Mouse (Mus musculus) spleen, adult 2 months (tissue): ENCODE data around the gene Gm10134. TPM values are rescaled to one million over a fixed set of nuclear protein-coding genes. Genes with fewer than 3 reads are reported as not detected.

Experiments used
- DNase-seq, 2 experiments: peaks; one replicate each; pipeline versions ENCODE4 v3.0.0 to v3.0.0-alpha.2; 2012 to 2021; ENCODE audit warnings: low spot score in 2 of 2, low read depth in 1 of 2
- H3K27ac ChIP-seq: fragments of 200-500 bp; 2 replicates; pipeline ENCODE4 v1.5.1; 2012; ENCODE audit warnings: low read length, inconsistent platforms; ENCODE audit not compliant: insufficient read depth
- H3K27me3 ChIP-seq: fragments of 200-500 bp; 2 replicates; pipeline ENCODE4 v1.6.1; 2012; ENCODE audit warnings: mild to moderate bottlenecking, moderate library complexity, low read length, inconsistent platforms; ENCODE audit not compliant: control insufficient read depth, insufficient read depth
- H3K36me3 ChIP-seq: fragments of 200-500 bp; 2 replicates; pipeline ENCODE4 v1.6.1; 2012; ENCODE audit warnings: mild to moderate bottlenecking, low read length, inconsistent platforms; ENCODE audit not compliant: control insufficient read depth, insufficient read depth
- H3K4me1 ChIP-seq: fragments of 200-500 bp; 2 replicates; pipeline ENCODE4 v1.6.1; 2011; ENCODE audit warnings: inconsistent platforms; ENCODE audit not compliant: control insufficient read depth, insufficient read depth, insufficient read length
- H3K4me3 ChIP-seq: fragments of 200-500 bp; 2 replicates; pipeline ENCODE4 v1.5.1; 2011; ENCODE audit warnings: mild to moderate bottlenecking, inconsistent platforms; ENCODE audit not compliant: insufficient read depth, insufficient read length; ENCODE audit errors: extremely low read depth
- CTCF ChIP-seq: fragments of 200-500 bp; IDR thresholded peaks from 2 replicates; pipeline ENCODE4 v1.5.1; 2011; ENCODE audit warnings: mild to moderate bottlenecking, inconsistent platforms; ENCODE audit not compliant: insufficient read depth, insufficient read length, insufficient replicate concordance; ENCODE audit errors: extremely low read depth
- POLR2A ChIP-seq: fragments of 200-500 bp; IDR thresholded peaks from 2 replicates; pipeline ENCODE4 v1.6.1; 2011; ENCODE audit warnings: low read depth, low read length, inconsistent platforms
- WGBS: fragments of 180-500 bp; shearing (Covaris S2); methylation state at CpG from one replicate; pipeline ENCODE4 v1.1.7; 2018; 5-methylcytosine and 5-hydroxymethylcytosine counted together
- polyA plus RNA-seq: library from polyadenylated mRNA; depleted of rRNA; stranded (reverse); fragments of >200 nt; gene quantifications from 2 replicates; pipeline ENCODE4 v1.2.3, GENCODE M21; 2012

The Gm10134 gene
- polyA plus RNA-seq, 1 experiment = 0.46 TPM

DNA sequence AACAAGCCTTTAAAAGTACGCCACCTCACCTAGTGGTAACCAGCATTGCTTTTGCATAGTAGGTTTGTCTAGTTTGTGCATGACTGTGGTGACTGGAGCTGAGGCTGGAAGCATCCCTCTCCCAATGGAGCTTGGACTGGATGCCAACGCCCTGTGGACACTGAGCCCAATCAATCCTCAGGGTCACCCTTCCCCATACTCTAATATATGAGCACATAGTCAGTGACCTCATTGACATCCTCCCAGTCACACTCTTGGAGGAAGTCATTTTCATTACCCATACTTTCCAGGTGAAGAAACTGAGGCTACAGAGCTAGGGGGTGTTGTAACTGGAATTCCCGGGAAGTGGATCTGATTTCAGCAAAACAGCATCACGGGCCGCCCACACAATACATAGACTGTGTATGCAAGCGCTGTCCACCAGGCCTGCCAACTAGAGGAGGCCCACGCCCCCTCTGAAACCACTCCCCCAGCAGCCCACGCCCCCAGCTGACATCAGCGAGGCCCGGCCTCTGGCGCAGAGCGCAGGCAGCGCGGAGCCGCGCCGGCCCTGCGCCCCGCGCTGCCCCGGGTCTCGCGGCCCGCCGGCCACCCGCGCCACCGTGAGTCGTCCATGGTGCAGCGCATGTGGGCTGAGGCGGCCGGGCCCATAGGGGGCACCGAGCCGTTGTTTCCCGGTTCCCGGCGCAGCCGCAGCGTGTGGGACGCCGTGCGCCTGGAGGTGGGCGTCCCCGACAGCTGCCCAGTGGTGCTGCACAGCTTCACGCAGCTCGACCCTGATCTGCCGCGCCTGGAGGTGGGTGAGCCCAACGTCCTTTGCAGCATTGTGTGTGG is 27.3 kb downstream of the Gm10134 start:
- peak; percentile 62 to 77 for DNase-seq
- 4% methylated on average over 49 of the region's 49 CpGs for WGBS
- Histone ChIP-seq H3K27ac (peak overlapping the region; percentile 13; the same call in 1 of the 2 replicates), H3K4me3 (peak overlapping the region; percentile 65), H3K4me1 (peaks cover 35% of the 10 kb centered on the region), H3K27me3 (no peaks in the 10 kb centered on the region), H3K36me3 (no peaks in the 10 kb centered on the region)
- TF ChIP-seq POLR2A (peak; percentile 16; the same call in 1 of the 2 replicates), CTCF (no peak)

DNA sequence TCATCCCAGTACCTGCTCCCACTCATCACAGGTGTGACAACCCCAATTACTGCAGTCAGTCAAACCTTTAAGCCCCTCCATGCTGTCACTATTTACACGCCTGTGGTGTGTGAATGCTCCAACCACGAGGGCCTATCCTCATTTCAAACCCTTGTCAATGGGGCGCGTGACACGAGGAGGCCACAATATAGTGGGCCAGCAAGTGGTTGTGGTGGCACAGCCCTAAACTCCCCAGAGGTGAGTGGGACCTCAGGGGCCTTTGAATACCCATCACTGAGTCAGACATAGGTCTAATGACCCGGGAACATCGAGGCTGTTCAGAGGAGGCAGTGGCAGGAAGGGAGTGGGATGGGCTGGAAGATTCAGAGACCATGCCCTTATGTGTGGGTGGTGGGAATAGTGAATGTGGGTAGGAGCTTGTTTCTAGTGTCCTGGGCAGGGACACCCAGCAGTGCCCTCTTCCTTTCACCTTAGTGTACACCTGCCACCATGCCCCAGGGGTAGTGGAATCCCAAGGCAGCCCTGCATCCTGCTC is 28.1 kb downstream of the Gm10134 start:
- no peak for TF ChIP-seq POLR2A
- H3K36me3 ChIP-seq = no peaks in the 10 kb centered on the region
- 63% methylated on average over 7 of the region's 7 CpGs for WGBS
- H3K27me3 ChIP-seq = no peaks in the 10 kb centered on the region
- peak overlapping the region; percentile 65; the same call in 1 of the 2 replicates for H3K4me3 ChIP-seq
- DNase-seq = no peak
- H3K27ac ChIP-seq = no peak overlapping the region
- H3K4me1 ChIP-seq = peaks cover 44% of the 10 kb centered on the region

DNA sequence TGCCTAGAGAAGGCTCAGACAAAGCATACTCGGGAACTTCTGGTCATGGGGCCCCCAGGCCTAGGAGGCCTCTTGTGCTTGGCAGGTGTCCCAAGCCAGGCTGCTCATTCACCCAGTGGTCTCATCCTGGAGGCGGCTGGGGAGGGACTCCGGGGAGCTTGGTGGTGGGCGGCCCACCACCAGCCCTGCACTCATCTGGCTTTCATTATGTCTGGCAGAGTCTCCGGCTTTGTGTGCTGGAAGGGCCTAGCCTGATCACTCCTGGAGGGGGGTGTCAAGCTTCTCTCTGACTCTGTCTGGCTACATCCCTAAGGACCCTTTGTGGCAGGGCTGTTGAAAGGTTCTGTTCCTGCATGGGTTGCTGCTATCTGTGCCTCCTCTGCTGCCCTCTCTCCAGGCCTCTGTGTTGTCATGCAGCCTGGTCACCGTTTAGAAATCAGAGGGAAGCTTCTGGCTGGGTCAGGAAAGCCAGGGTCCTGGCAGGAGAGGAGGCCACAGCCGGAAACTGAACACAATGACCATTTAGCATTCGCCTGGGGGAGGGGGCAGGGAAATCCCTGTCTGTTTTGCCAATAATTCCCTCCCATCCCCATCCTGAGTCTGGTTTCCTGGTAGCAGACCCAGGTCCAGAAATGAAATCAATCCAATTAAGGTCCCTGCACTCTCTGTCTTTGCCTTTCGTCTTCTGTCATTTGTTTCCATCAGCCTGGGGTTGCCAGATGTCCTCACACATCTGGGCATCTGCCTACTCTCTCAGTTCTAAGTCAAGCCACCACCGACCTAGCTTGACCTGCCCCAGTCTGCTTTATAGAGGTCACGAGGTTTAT is 28.8 kb downstream of the Gm10134 start:
- WGBS = 72% methylated on average over 11 of the region's 11 CpGs
- H3K27ac ChIP-seq = 0 out of 2 replicates have a peak overlapping the region, but pooled peaks have one; percentile 8

DNA sequence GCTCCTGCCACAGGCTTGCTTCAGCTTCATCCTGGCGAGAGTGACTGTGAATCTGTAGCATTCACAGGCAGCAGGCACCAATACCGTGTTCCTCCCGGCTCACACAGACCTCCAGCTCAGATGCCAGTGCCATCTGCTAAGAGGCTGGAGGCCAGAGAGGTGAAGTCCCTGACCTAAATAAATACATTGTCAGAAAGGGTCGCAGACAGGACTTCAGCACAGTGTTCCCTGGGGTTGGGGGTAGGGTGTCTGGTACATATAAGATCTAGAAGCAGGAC is 29.3 kb downstream of the Gm10134 start:
- WGBS = 74% methylated on average over 4 of the region's 4 CpGs
- H3K27me3 ChIP-seq = no peaks in the 10 kb centered on the region
- no peak overlapping the region for H3K4me3 ChIP-seq
- H3K4me1 ChIP-seq = peaks cover 55% of the 10 kb centered on the region
- no peak for DNase-seq
- 0 out of 2 replicates have a peak overlapping the region, but pooled peaks have one; percentile 8 for H3K27ac ChIP-seq
- no peak for TF ChIP-seq CTCF
- no peak for TF ChIP-seq POLR2A
- no peaks in the 10 kb centered on the region for H3K36me3 ChIP-seq

More for the DNA sequence above, 28.8 kb downstream of the Gm10134 start:
- DNase-seq = no peak
- Histone ChIP-seq H3K4me3 (no peak overlapping the region), H3K27me3 (no peaks in the 10 kb centered on the region), H3K4me1 (peaks cover 50% of the 10 kb centered on the region), H3K36me3 (no peaks in the 10 kb centered on the region)
- TF ChIP-seq POLR2A (no peak), CTCF (no peak)

DNA sequence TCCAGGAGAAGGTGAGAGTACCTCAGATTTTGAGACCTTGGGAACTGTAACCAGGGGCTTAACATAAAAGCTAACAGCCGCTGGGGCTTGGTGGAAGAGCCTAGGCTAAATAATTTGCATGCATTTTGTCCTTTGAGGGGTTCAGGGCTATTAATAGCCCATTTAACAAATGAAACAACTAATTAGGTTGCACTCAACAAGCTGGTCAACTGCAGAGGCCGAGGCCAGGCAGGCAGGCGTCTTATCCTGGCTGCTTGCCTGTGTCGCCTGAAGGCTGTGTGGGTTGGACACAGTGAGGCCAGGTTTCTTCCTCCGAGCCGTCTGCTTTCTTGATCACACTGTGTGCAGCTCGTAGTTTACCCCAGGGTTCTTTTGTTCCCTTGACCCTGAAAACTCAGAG is 29.8 kb downstream of the Gm10134 start:
- 71% methylated on average over 7 of the region's 7 CpGs for WGBS
- no peak overlapping the region for H3K4me3 ChIP-seq
- TF ChIP-seq CTCF = no peak
- no peak for TF ChIP-seq POLR2A
- H3K27ac ChIP-seq = no peak overlapping the region
- peaks cover 60% of the 10 kb centered on the region for H3K4me1 ChIP-seq
- H3K36me3 ChIP-seq = no peaks in the 10 kb centered on the region
- no peak for DNase-seq
- H3K27me3 ChIP-seq = no peaks in the 10 kb centered on the region

DNA sequence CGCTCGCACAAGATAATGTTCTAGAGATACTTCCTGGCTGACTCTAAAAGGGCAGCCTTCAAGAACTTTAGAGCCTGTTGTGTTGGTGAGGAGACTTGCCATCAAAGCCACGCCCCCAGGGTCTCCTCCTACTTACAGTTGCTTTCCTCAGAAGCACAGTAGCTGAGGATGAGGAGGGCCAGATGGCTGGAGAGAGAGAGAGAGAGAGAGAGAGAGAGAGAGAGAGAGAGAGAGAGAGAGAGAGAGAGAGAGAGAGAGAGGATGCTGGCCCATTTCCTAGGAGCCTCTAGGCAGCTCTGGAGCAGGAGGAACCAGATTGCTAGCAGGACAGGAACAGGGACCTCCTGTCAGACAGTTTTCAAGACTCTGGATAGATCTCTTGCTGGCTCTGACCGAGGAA is 30.3 kb downstream of the Gm10134 start:
- WGBS = 62% methylated on average over 4 of the region's 4 CpGs
- TF ChIP-seq CTCF = no peak
- TF ChIP-seq POLR2A = no peak
- Histone ChIP-seq H3K4me3 (no peak overlapping the region), H3K27me3 (no peaks in the 10 kb centered on the region), H3K4me1 (peaks cover 62% of the 10 kb centered on the region), H3K27ac (no peak overlapping the region), H3K36me3 (no peaks in the 10 kb centered on the region)
- no peak for DNase-seq
